9 mouse cellular contexts compared by ENCODE assay signal in genomic region chr2:156780752-156781151, GRCm38 (mm10). TPM values are rescaled to one million over a fixed set of nuclear protein-coding genes. Genes with fewer than 3 reads are reported as not detected.
A peak's percentile ranks its signal among the peaks of the same experiment; 100 is the strongest.
DNase-seq lines count a peak whose midpoint lies in the region; ATAC-seq and TF ChIP-seq lines count a peak whose summit lies in the region.
"Had no signal": no experiment of that assay in that cellular context is flagged by ENCODE, and none has a peak within 500 bp of the region (broad histone marks: within the 10 kb centered on the region; RNA-seq: fewer than 3 reads in every experiment).

No protein-coding gene starts in this region.

- ATAC-seq in lung, postnatal 0 days: peak; percentile 56
- peak; percentile 38 for ATAC-seq in intestine, embryonic 16.5 days
- ATAC-seq in stomach, embryonic 14.5 days (ENCODE audit: insufficient number of reproducible peaks, insufficient read depth, low FRiP score, low read depth): no peak; the same call in 1 of the 2 replicates

- H3K4me2 ChIP-seq in lung, postnatal 0 days (replicated peaks; ENCODE audit: low read depth, low read length): 0 out of 2 replicates have a peak overlapping the region, but pooled peaks have one; percentile 11
- H3K4me2 ChIP-seq in intestine, embryonic 16.5 days (ENCODE audit: low read depth, low read length): no peak overlapping the region
- H3K4me2 ChIP-seq in stomach, embryonic 14.5 days (replicated peaks; ENCODE audit: low read depth, low read length): peak overlapping the region; percentile 24; the same call in 1 of the 2 replicates

- no peaks in the 10 kb centered on the region for H3K27me3 ChIP-seq in lung, postnatal 0 days (replicated peaks; ENCODE audit: insufficient read depth, low read length)
- H3K27me3 ChIP-seq in intestine, embryonic 16.5 days (replicated peaks; ENCODE audit: control insufficient read depth, insufficient read depth, low read length): no peaks in the 10 kb centered on the region
- H3K27me3 ChIP-seq in stomach, embryonic 14.5 days (ENCODE audit: control insufficient read depth, insufficient read depth, low read length): no peaks in the 10 kb centered on the region

- no peak overlapping the region for H3K27ac ChIP-seq in lung, postnatal 0 days (ENCODE audit: low read length)
- H3K27ac ChIP-seq in intestine, embryonic 16.5 days (ENCODE audit: low read length): no peak overlapping the region
- H3K27ac ChIP-seq in stomach, embryonic 14.5 days (ENCODE audit: low read length): no peak overlapping the region

- peak; percentile 44 for DNase-seq in adrenal gland, postnatal 14 days
- no peak for DNase-seq in adrenal gland, postnatal 25 days
- peak; percentile 67 for DNase-seq in lung, postnatal 0 days (ENCODE audit: low spot score)
- DNase-seq in lung, adult 18-20 months: no peak
- no peak for DNase-seq in gastrocnemius, postnatal 36 days
- no peak for DNase-seq in urinary bladder, postnatal 25 days (ENCODE audit: low spot score)
- DNase-seq: adrenal gland, postnatal 36 days had no signal

- H3K36me3 ChIP-seq in lung, postnatal 0 days (ENCODE audit: insufficient read depth, low read length): no peaks in the 10 kb centered on the region
- H3K36me3 ChIP-seq in intestine, embryonic 16.5 days (ENCODE audit: control insufficient read depth, insufficient read depth, low read length): no peaks in the 10 kb centered on the region
- H3K36me3 ChIP-seq in stomach, embryonic 14.5 days (ENCODE audit: control insufficient read depth, insufficient read depth, low read length): peaks cover 3% of the 10 kb centered on the region; the same call in 1 of the 2 replicates

- no peak for TF ChIP-seq EP300 in lung, postnatal 0 days (IDR thresholded peaks at IDR 0.05)

- H3K4me1 ChIP-seq in lung, postnatal 0 days (ENCODE audit: insufficient read depth, low read depth, low read length): peaks cover 4% of the 10 kb centered on the region; the same call in 1 of the 2 replicates
- H3K4me1 ChIP-seq in intestine, embryonic 16.5 days (ENCODE audit: control insufficient read depth, insufficient read depth, low read length): peaks cover 30% of the 10 kb centered on the region; the same call in 1 of the 2 replicates
- H3K4me1 ChIP-seq in stomach, embryonic 14.5 days (ENCODE audit: control insufficient read depth, insufficient read depth, low read length): peaks cover 17% of the 10 kb centered on the region

- no peak for TF ChIP-seq CTCF in lung, postnatal 0 days (IDR thresholded peaks at IDR 0.05)

- WGBS in lung, postnatal 0 days: 27% methylated on average over 17 of the region's 17 CpGs
- WGBS in intestine, embryonic 16.5 days: 21% methylated on average over 17 of the region's 17 CpGs
- 20% methylated on average over 17 of the region's 17 CpGs for WGBS in stomach, embryonic 14.5 days

- no peak overlapping the region for H3K4me3 ChIP-seq in lung, postnatal 0 days (ENCODE audit: low read depth, low read length)
- H3K4me3 ChIP-seq in intestine, embryonic 16.5 days (ENCODE audit: low read length): no peak overlapping the region
- no peak overlapping the region for H3K4me3 ChIP-seq in stomach, embryonic 14.5 days (ENCODE audit: low read depth, low read length)

- intact Hi-C loops in gastrocnemius, postnatal 36 days (cut with DNase I): no loop called here

- no peaks in the 10 kb centered on the region for H3K9me3 ChIP-seq in lung, postnatal 0 days (ENCODE audit: low read length)
- H3K9me3 ChIP-seq in intestine, embryonic 16.5 days (ENCODE audit: control insufficient read depth, low read length): no peaks in the 10 kb centered on the region
- no peaks in the 10 kb centered on the region for H3K9me3 ChIP-seq in stomach, embryonic 14.5 days (ENCODE audit: control insufficient read depth, low read depth, low read length)

- H3K9ac ChIP-seq in lung, postnatal 0 days (replicated peaks; ENCODE audit: low read depth): no peak overlapping the region
- peak overlapping the region; percentile 21; the same call in 1 of the 2 replicates for H3K9ac ChIP-seq in intestine, embryonic 16.5 days (ENCODE audit: low read depth, low read length)
- H3K9ac ChIP-seq in stomach, embryonic 14.5 days (replicated peaks; ENCODE audit: low read depth, low read length): no peak overlapping the region

RNA-seq across cellular contexts. Expression of gene Myl9, which starts 5.5 kb away (rescaled TPM):
- 54.6 and 70.5 TPM in 2 replicates for total RNA-seq in adrenal gland, postnatal 14 days (2021)
- 42.3 and 50.9 TPM in 2 replicates for total RNA-seq in adrenal gland, postnatal 25 days (2021)
- polyA plus RNA-seq in lung, postnatal 0 days (2015; fragmentation: Nextera tagmentation; extraction: Ambion mirVana): 222 and 240 TPM in 2 replicates
- 1,232 and 1,258 TPM in 2 replicates for polyA plus RNA-seq in intestine, embryonic 16.5 days (2015; fragmentation: Nextera tagmentation; extraction: Ambion mirVana)
- 1,732 and 1,736 TPM in 2 replicates for polyA plus RNA-seq in stomach, embryonic 14.5 days (2014; fragmentation: Nextera tagmentation; extraction: Ambion mirVana)
- total RNA-seq in gastrocnemius, postnatal 36 days (2021): 10 to 100 TPM; 44.2 to 82.8 TPM

RNA-seq across cellular contexts. Expression of gene Tgif2, which starts 59.1 kb away (rescaled TPM):
- total RNA-seq in adrenal gland, postnatal 14 days (2021): 6.9 and 7.7 TPM in 2 replicates
- 5.5 and 5.8 TPM in 2 replicates for total RNA-seq in adrenal gland, postnatal 25 days (2021)
- polyA plus RNA-seq in lung, postnatal 0 days (2015; fragmentation: Nextera tagmentation; extraction: Ambion mirVana): 13.7 and 15.1 TPM in 2 replicates
- polyA plus RNA-seq in intestine, embryonic 16.5 days (2015; fragmentation: Nextera tagmentation; extraction: Ambion mirVana): 28.3 and 28.6 TPM in 2 replicates
- 67.1 and 73.7 TPM in 2 replicates for polyA plus RNA-seq in stomach, embryonic 14.5 days (2014; fragmentation: Nextera tagmentation; extraction: Ambion mirVana)
- under 1 TPM; 0.32 to 0.51 TPM for total RNA-seq in gastrocnemius, postnatal 36 days (2021)

Comparison
In these comparisons a context has a peak if more than half of its experiments do, and no peak if none do; other contexts are left out.
1. DNase-seq: peak in adrenal gland, postnatal 14 days (single experiment) and lung, postnatal 0 days (single experiment); none in adrenal gland, postnatal 25 days (single experiment), lung, adult 18-20 months (0 of 2), gastrocnemius, postnatal 36 days (0 of 2) and urinary bladder, postnatal 25 days (single experiment).